Mouse (Mus musculus) embryo, embryonic 10 days (tissue): ENCODE measurements at regions not wholly inside any gene's neighbourhood (a gene's known extent, or its start where the extent isn't known, plus 50 kb on each side); places are given as distances from the start of the nearest gene placed in this dataset.
"Not testable (repeated sequence)": the region's sequence is repeated elsewhere in the genome, so short reads cannot be mapped to it uniquely, and the experiment has no call there.

Source experiments
- DNase-seq: peaks from one replicate; pipeline ENCODE4 v3.0.0-alpha.2; 2015; ENCODE audit warnings: low spot score

- DNase-seq = no peak
Observed at GRCm38 (mm10) chr2:53276435-53276834, 84.9 kb downstream of the Arl6ip6 start.

- no peak for DNase-seq
Observed at GRCm38 (mm10) chr2:53301712-53302423, 110.3 kb downstream of the Arl6ip6 start.

GRCm38 (mm10) chr2:53330680-53331079, 139.2 kb downstream of the Arl6ip6 start:
- peak; percentile 76 for DNase-seq

- no peak for DNase-seq
Observed at GRCm38 (mm10) chr2:53359026-53359425, 167.5 kb downstream of the Arl6ip6 start.

GRCm38 (mm10) chr2:53382348-53382747, 190.8 kb downstream of the Arl6ip6 start:
- DNase-seq = peak; percentile 39

- peak; percentile 38 for DNase-seq
Observed at GRCm38 (mm10) chr2:53384545-53385176, 193.1 kb downstream of the Arl6ip6 start.

GRCm38 (mm10) chr2:53388652-53389051, 197.1 kb downstream of the Arl6ip6 start:
- no peak for DNase-seq

- DNase-seq = no peak
Observed at GRCm38 (mm10) chr2:53414471-53414870, 222.9 kb downstream of the Arl6ip6 start.

- DNase-seq = no peak
Observed at GRCm38 (mm10) chr2:53437046-53437815, 245.7 kb downstream of the Arl6ip6 start.

- DNase-seq = peak; percentile 81
Observed at GRCm38 (mm10) chr2:53440301-53440700, 248.8 kb downstream of the Arl6ip6 start.

- no peak for DNase-seq
Observed at GRCm38 (mm10) chr2:53460265-53460664, 268.7 kb downstream of the Arl6ip6 start.

- no peak for DNase-seq
Observed at GRCm38 (mm10) chr2:53474455-53474854, 282.9 kb downstream of the Arl6ip6 start.

- DNase-seq = not testable (repeated sequence)
Observed at GRCm38 (mm10) chr2:53479051-53479450, 287.5 kb downstream of the Arl6ip6 start.

GRCm38 (mm10) chr2:53488301-53488700, 296.8 kb downstream of the Arl6ip6 start:
- no peak for DNase-seq

- no peak for DNase-seq
Observed at GRCm38 (mm10) chr2:53490805-53491585, 299.5 kb downstream of the Arl6ip6 start.

GRCm38 (mm10) chr2:53492788-53493187, 301.3 kb downstream of the Arl6ip6 start:
- DNase-seq = no peak

- DNase-seq = peak; percentile 29
Observed at GRCm38 (mm10) chr2:53501657-53502274, 310.2 kb downstream of the Arl6ip6 start.

- DNase-seq = no peak
Observed at GRCm38 (mm10) chr2:53502275-53502667, 310.7 kb downstream of the Arl6ip6 start.

GRCm38 (mm10) chr2:53542097-53542496, 350.6 kb downstream of the Arl6ip6 start:
- no peak for DNase-seq

GRCm38 (mm10) chr2:53574007-53574406, 382.5 kb downstream of the Arl6ip6 start:
- peak; percentile 44 for DNase-seq

GRCm38 (mm10) chr2:53605829-53606228, 414.3 kb downstream of the Arl6ip6 start:
- DNase-seq = no peak

GRCm38 (mm10) chr2:53619681-53620080, 428.2 kb downstream of the Arl6ip6 start:
- DNase-seq = no peak
